Mouse (Mus musculus) left cerebral cortex, adult 8-10 months (tissue): ENCODE measurements around the gene Susd3. TPM values are rescaled to one million over a fixed set of nuclear protein-coding genes. Genes with fewer than 3 reads are reported as not detected.

ENCODE experiments used
- DNase-seq, 2 experiments: peaks; one replicate each; pipeline ENCODE4 v3.0.0; 2022; ENCODE audit warnings: low spot score in 2 of 2
- total RNA-seq, 4 experiments: library from RNA; stranded (reverse); gene quantifications; 2 replicates each; pipeline ENCODE4 v1.2.4; 2022

Gene Susd3
- total RNA-seq, 4 experiments from 2014 or later: 2.2 to 4.8 (median 3.5) TPM

DNA sequence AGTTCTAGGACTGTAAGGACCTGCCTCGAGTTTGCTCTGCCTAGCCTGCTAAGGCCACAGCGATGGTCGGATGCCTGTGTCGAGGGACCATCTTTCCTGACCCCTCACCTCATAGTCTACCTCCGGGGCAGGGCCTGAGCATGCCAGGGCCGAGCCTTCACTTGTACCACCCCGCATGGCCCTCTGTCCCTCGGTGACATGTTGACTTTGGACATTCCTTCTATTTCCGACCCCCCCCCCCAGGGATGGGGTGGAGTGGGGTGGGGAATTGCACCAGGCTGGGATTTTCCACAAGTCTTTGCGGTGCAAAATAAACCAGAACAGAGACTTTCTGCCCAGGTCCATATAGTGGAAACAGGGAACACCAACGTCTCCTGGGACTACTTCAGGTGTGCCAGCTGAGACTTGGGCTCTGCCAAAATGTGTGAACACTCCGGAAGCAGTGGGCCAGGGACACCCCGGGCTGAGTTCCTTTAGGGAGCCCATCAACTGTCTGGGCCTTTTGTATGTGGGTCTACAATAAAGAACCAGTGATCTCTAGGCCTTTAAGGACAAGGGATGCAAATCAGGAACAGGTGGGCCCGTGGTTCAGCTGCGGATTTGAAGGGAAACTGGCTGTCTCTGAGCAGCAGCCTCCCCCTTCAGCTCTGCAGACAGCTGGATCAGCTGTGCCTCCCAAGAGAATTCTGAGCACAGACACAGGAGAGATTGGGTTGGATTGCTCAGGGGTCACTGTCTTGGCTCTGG, 60.1 kb downstream of the Susd3 start:
- DNase-seq: no peak

- peak; percentile 62 to 83 for DNase-seq
Measured at GRCm38 (mm10) chr13:49187288-49188218, 61.0 kb downstream of the Susd3 start, which contains the start of gene Ninj1. Gene Ninj1 (plus strand): TSS chr13:49187485.

GRCm38 (mm10) chr13:49186798-49187287, 61.7 kb downstream of the Susd3 start:
- no peak for DNase-seq

DNA sequence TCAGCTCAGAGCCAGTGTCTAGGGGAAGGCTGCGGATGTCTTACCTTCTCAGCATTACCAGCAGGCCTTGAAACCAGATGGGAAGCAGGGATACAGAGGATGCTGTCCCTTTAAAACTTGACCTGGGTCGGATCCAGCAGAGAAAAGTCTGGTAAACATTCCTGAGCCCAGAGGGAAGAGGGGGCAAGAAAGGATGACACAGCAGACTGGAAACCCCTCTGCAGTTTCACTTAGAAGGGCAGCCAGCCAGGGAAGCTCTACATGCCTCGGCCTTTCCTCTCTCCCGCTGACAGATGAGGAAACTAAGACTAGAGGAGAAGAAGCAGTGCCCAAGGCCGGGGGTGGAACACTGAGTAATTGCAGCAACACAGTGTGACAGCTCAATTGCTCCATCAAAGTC, 64.9 kb downstream of the Susd3 start:
- DNase-seq: no peak

- DNase-seq: no peak
Measured at GRCm38 (mm10) chr13:49183161-49183560, 65.3 kb downstream of the Susd3 start.

- DNase-seq: no peak
Measured at GRCm38 (mm10) chr13:49181411-49181984, 67.0 kb downstream of the Susd3 start.

- no peak for DNase-seq
Measured at GRCm38 (mm10) chr13:49180691-49181090, 67.8 kb downstream of the Susd3 start.

Other genes starting within 250 kb of the Susd3 start
- gene Wnk2, start 100.7 kb downstream of the Susd3 start, total RNA-seq: 100 to 1,000 TPM; 115 to 126 (median 123) TPM
- 10 to 100 TPM; 20.1 to 21.3 (median 21.0) TPM for gene Ninj1, start 61.2 kb downstream of the Susd3 start, total RNA-seq
- 10 to 100 TPM; 10.7 to 18.4 (median 13.6) TPM for gene Card19, start 32.7 kb downstream of the Susd3 start, total RNA-seq
- gene Fgd3, start 71.6 kb upstream of the Susd3 start, total RNA-seq: 10 to 100 TPM in 1 of 4 experiments, 1 to 10 TPM in 3; 8.8 to 10.1 (median 8.9) TPM
- 10 to 100 TPM; 40.2 to 45.5 (median 43.1) TPM for gene Bicd2, start 92.9 kb upstream of the Susd3 start, total RNA-seq
- gene Ippk, start 172.5 kb upstream of the Susd3 start, total RNA-seq: 10 to 100 TPM; 16.5 to 21.5 (median 16.8) TPM
- gene Tes3-ps, start 244.6 kb upstream of the Susd3 start, total RNA-seq: 1 to 10 TPM; 1.5 to 2.4 (median 2.0) TPM